11 mouse cellular contexts compared by ENCODE assay signal in genomic region chr10:118113256-118113682, GRCm38 (mm10). TPM values are rescaled to one million over a fixed set of nuclear protein-coding genes. Genes with fewer than 3 reads are reported as not detected.
A peak's percentile ranks its signal among the peaks of the same experiment; 100 is the strongest.
DNase-seq lines count a peak whose midpoint lies in the region; ATAC-seq lines count a peak whose summit lies in the region.
"Had no signal": no experiment of that assay in that cellular context is flagged by ENCODE, and none has a peak within 500 bp of the region (broad histone marks: within the 10 kb centered on the region; RNA-seq: fewer than 3 reads in every experiment).

No protein-coding gene starts in this region.

- no peaks in the 10 kb centered on the region for H3K27me3 ChIP-seq in hindbrain, embryonic 13.5 days
- H3K27me3 ChIP-seq: heart, embryonic 12.5 days; liver, embryonic 13.5 days had no signal

- H3K4me1 ChIP-seq in hindbrain, embryonic 13.5 days (replicated peaks), result peaks cover 30% of the 10 kb centered on the region
- H3K4me1 ChIP-seq: liver, embryonic 13.5 days had no signal

- H3K9ac ChIP-seq in hindbrain, embryonic 13.5 days, result no peak overlapping the region
- H3K9ac ChIP-seq: heart, embryonic 12.5 days; liver, embryonic 13.5 days had no signal

- H3K4me3 ChIP-seq in hindbrain, embryonic 13.5 days, result no peak overlapping the region
- H3K4me3 ChIP-seq: heart, embryonic 12.5 days; liver, embryonic 13.5 days had no signal

- DNase-seq in cerebellum, adult 9-11 months, result peak; percentile 10
- DNase-seq in retina, postnatal 1 day, result peak; percentile 37
- DNase-seq in retina, embryonic 14.5 days (ENCODE audit: low spot score), result no peak
- no peak for DNase-seq in heart, adult 8-10 months (ENCODE audit: low spot score)
- DNase-seq: liver, embryonic 13.5 days; spleen, adult 18-20 months had no signal

- H3K9me3 ChIP-seq in hindbrain, embryonic 13.5 days, result no peaks in the 10 kb centered on the region
- H3K9me3 ChIP-seq: heart, embryonic 12.5 days; liver, embryonic 13.5 days had no signal

- no peaks in the 10 kb centered on the region for H3K36me3 ChIP-seq in hindbrain, embryonic 13.5 days
- H3K36me3 ChIP-seq: heart, embryonic 12.5 days; liver, embryonic 13.5 days had no signal

- 61% methylated on average over 9 of the region's 9 CpGs for WGBS in hindbrain, embryonic 13.5 days

- no peak for ATAC-seq in cerebellum, adult (ENCODE audit: insufficient number of reproducible peaks, low FRiP score, low TSS enrichment)
- ATAC-seq in hindbrain, embryonic 13.5 days (ENCODE audit: low FRiP score), result no peak
- ATAC-seq in megakaryocyte, adult 5-6 weeks (ENCODE audit: poor library complexity, severe bottlenecking), result no peak
- ATAC-seq: CD4-positive, CD25-positive, alpha-beta regulatory T cell, adult 4 months had no signal

- no peak overlapping the region for H3K4me2 ChIP-seq in hindbrain, embryonic 13.5 days
- H3K4me2 ChIP-seq: heart, embryonic 12.5 days; liver, embryonic 13.5 days had no signal

- H3K27ac ChIP-seq in hindbrain, embryonic 13.5 days, result peak overlapping the region; percentile 50; the same call in 1 of the 2 replicates
- H3K27ac ChIP-seq: liver, embryonic 13.5 days had no signal

RNA-seq across cellular contexts. Expression of gene Mdm1, which starts 28.3 kb away (rescaled TPM):
- polyA plus RNA-seq in hindbrain, embryonic 13.5 days (2015; fragmentation: Nextera tagmentation; extraction: Ambion mirVana), result 36.6 and 37.1 TPM in 2 replicates
- 14.9 and 16.4 TPM in 2 replicates for total RNA-seq in megakaryocyte, adult 5-6 weeks (2015)
- 21.1 and 49.6 TPM in 2 replicates for total RNA-seq in megakaryocyte, adult 5-6 weeks (2017)
- 1 to 10 TPM; 3.7 to 6.2 (median 5.1) TPM for total RNA-seq in heart, adult 8-10 months (2022)

Comparison
In these comparisons a context has a peak if more than half of its experiments do, and no peak if none do; other contexts are left out.
1. DNase-seq: peak in cerebellum, adult 9-11 months (single experiment) and retina, postnatal 1 day (single experiment); none in retina, embryonic 14.5 days (single experiment) and heart, adult 8-10 months (single experiment).